Mouse (Mus musculus): Measurements from ENCODE around the gene Aspscr1. TPM values are rescaled to one million over a fixed set of nuclear protein-coding genes. Genes with fewer than 3 reads are reported as not detected.
A peak's percentile ranks its signal among the peaks of the same experiment; 100 is the strongest.

Aspscr1 gene
- total RNA-seq, 2 experiments from 2014 or later, result 79.1 TPM

DNA sequence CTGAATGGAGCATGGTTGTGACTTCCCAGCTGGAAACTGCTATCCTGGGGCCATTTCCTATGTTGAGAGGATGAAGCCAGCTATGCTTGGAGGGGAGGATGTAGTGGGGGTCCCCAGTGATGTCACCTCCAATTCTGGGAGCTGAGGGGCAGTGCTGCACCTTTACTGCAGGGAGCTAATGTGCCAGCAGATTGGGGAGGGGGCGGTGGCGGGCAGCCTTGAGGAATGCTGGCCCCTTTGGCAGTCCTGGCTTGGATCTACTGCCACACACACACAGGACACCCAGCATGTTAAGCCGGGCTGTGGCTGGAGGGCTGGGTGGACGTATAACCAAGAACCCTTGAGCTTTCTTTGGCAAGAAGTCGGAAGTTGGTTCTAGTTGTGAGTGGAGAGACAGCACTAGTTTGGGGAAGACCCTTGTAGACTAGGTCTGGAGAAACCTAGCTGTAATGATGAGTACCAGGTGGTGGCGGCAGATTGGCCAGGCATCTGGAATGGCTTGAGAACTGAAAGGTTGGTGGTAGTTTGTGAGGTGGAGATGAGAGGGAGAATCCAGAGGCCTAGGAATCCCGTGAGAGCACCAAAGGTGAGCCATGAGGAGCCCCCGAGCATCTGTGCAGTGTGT, 39.3 kb downstream of the Aspscr1 start:
- intact Hi-C loops (cut with DNase I), result loop anchor here (5.0 to 10.0 kb wide), 2 partner anchors 50 to 87 kb away; partner anchors contain the start of genes Notum and Sirt7
- DNase-seq, result no peak

DNA sequence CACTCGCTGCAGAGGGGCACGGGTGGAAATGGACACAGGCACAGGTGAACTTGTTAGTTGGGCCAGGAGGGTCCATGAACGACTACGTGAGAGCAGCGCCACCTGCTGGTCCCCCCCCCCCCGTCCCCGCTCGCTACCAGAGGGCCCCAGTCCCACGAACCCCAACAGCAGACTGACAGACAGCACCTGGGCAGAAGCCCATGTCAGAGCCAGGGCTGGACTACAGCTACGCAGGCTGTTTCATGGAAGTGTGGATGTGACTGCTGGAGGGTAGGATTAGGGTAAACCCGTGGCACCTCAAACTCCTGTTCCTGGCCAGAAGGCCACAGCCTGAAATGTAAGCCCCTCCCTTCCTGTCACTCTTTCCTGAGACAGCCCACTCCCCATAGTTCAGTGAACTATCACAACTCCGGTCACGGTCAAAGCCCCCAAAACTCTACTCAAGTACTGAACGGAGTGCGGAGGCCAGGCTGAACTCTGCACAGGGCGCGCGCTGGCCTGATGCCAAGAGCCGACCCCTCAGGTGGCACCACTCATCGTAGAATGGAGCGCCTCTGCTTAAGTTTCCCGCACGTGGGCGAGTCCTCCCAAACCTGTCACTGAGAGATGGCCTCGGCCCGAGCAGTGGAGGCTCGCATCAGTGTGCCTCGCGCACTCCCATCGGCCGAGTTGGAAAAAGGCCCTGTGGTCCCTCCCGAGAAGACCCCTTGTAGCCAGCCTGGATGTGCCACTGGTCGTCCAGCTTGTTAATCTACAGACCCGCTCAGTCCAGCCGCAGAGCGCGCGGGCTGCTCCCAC, 40.2 kb downstream of the Aspscr1 start:
- intact Hi-C loops (cut with DNase I), result loop anchor here (5.0 to 10.0 kb wide), 2 partner anchors 51 to 88 kb away; partner anchors contain the start of genes Notum and Sirt7
- DNase-seq, result peak; percentile 62

DNA sequence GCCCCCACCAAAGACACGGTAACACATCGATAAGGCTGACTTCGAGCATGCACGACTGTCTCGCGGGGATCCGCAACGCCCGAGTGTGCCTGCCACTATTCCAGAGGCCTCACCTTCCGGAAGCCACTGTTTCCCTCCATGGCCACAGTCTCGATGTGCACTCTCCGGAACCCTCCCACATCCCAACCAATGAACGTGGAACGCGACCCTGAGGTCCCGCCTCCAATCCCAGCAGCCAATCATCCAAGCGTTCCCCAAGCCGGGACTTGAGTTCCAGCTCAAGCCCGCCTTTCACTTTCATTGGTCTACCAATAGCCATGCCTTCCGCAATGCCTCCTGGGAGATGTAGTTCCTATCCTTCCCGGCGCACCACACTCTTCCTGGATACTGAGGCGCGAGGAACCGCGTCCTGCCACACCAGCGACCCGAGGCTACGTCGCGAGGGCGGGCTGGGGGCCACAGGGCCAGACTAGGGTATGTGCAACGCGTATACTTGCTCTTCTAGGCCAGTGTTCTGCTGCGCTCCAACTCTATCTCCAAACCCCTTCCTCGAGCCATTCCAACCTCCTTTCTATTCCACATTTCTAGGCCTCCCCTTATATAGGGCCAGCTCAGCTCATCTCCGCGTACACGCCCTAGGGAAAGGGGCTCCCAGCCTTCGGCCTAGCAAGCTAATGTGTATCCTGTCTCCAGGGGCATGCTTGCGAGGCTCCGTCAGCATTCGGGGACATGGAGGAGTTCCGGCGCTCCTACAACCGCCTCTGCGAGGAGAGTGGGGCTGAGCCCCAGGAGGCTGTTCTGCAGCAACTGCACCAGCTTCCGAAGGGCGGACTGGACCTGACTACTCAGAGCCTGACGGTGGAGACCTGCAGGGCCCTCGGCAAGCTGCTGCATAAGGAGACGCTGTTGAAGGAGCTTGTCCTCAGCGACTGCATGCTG, 41.1 kb downstream of the Aspscr1 start, which contains the start of the genes Cenpx and Lrrc45:
Cenpx (minus strand) TSS at position 159 of the 939 bp plus-strand sequence.
Lrrc45 (plus strand) TSS at position 346 of the 939 bp plus-strand sequence.
- peak; percentile 97 for DNase-seq
- intact Hi-C loops (cut with DNase I), result loop anchor here (5.0 to 10.0 kb wide), 2 partner anchors 52 to 89 kb away; partner anchors contain the start of genes Notum and Sirt7

GRCm38 (mm10) chr11:120714546-120714945, 41.8 kb downstream of the Aspscr1 start:
- intact Hi-C loops (cut with DNase I), result loop anchor here (5.0 to 10.0 kb wide), 2 partner anchors 52 to 90 kb away; partner anchors contain the start of genes Notum and Sirt7
- DNase-seq, result no peak

- intact Hi-C loops (cut with DNase I), result loop anchor here (10.0 kb wide), 1 partner anchor 90 kb away; the partner anchor contains the start of gene Sirt7
- no peak for DNase-seq
Observed at GRCm38 (mm10) chr11:120715131-120715530, 42.4 kb downstream of the Aspscr1 start.

DNA sequence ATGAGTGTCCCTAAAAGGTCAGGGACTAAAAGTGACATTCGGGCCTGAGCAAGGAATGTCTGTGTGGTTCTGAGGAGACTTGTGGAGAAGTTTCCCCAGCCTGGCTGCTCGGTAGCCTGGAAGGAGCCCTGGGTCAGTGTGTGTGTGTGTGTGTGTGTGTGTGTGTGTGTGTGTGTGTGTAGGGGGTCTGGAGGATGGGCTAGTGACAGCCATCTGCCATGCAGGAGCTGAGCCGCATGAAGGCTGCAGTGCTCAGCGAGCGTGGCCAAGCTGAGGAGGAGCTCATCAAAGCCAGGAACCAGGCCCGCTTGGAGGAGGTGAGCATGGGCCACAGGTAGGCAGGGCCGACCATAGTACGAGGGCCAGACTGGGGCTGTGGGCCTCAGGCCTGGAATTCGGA, 46.5 kb downstream of the Aspscr1 start:
- DNase-seq, result no peak
- intact Hi-C loops (cut with DNase I), result loop anchor here (10.0 kb wide), 1 partner anchor 94 kb away; the partner anchor contains the start of gene Sirt7

DNA sequence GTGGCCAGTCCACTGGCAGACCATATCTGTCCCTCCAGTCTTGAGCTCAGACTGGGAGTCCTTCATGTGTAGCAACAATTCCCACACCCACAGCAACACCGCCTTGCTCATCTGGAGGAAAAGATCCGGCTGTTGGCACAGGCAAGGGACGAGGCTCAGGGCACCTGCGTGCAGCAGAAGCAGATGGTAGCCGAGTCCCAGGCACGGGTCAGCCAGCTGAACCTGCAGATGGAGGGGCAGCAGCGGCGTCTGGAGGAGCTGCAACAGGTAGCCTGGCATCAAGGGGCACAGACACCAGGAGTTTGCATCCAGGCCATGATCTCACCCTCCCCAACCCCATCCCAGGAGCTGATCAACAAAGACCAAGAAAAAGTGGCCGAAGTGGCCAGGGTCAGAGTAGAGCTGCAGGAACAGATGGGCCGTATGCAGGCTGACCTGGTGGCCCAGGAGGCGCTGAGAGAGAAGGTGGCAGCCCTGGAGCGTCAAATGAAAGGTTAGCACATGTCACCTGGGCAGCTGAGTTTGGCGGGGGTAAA, 47.1 kb downstream of the Aspscr1 start:
- intact Hi-C loops (cut with DNase I), result loop anchor here (2.0 to 10.0 kb wide), 2 partner anchors 57 to 95 kb away; partner anchors contain the start of gene Sirt7
- DNase-seq, result no peak

DNA sequence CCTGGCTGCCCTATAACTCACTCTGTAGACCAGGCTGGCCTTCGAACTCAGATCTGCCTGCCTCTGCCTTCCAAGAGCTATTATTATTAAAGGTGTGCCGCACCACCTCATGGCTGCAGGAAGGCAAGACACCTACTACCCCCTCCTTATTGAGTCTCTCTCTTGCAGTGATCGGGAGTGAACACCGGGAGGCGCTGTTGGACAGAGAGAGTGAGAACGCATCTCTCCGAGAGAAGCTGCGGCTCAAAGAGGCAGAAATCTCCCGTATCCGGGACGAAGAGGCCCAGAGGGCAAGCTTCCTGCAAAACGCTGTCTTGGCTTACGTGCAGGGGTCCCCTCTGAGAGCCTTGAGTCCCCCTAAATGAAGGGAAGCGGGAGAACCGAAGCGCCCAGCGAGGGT, 47.7 kb downstream of the Aspscr1 start:
- peak; percentile 93 for DNase-seq
- intact Hi-C loops (cut with DNase I), result loop anchor here (2.0 kb wide), 1 partner anchor 56 kb away; no protein-coding TSS in a partner anchor

- intact Hi-C loops (cut with DNase I), result loop anchor here (2.0 kb wide), 1 partner anchor 55 kb away; no protein-coding TSS in a partner anchor
- DNase-seq, result peak; percentile 82
Observed at GRCm38 (mm10) chr11:120721124-120722066, 48.6 kb downstream of the Aspscr1 start, which contains the start of gene Rac3. Gene Rac3, plus strand, starts transcription at chr11:120721470.

DNA sequence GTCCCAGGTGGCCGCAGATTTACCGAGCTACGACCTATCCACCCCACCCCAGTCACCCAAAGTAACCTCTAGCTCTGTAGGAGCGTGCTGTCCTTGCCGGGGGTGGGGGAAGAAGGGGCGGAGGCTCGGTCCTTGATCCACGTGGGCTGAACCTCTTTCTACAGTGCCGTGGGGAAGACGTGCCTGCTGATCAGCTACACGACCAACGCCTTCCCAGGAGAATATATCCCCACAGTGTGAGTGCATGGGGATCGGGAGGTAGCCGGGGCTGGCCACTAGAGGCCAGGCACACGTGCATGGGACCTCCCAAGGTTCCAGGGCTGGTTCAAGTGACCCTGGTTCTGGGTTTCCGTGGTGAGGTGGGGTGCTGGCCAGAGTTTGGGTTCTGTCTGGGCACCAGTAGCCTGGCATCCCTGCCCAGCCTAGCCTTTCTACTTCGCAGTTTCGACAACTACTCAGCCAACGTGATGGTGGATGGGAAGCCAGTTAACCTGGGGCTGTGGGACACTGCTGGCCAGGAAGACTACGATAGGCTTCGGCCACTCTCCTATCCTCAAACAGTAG, 49.4 kb downstream of the Aspscr1 start:
- intact Hi-C loops (cut with DNase I), result no loop called here
- no peak for DNase-seq

GRCm38 (mm10) chr11:120722761-120723382, 50.1 kb downstream of the Aspscr1 start:
- intact Hi-C loops (cut with DNase I), result no loop called here

DNA sequence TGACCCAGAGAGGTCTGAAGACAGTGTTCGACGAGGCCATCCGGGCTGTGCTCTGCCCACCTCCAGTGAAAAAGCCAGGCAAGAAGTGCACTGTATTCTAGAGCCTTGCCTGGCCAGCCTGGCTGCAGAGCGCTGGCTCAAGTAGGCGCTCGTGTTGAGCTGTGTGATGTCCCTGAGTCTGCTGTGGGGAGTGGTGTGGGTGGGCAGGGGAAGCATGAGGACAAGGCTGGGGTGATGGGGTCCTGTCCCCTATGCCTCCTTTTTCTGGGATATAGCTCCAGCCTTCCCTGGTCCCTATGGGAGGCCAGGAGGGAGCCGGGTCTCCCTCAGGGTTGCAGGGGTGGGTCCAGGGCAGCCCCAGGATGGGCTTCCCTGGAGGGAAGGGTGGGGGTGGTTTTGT, 50.7 kb downstream of the Aspscr1 start:
- intact Hi-C loops (cut with DNase I), result no loop called here
- no peak for DNase-seq

More at GRCm38 (mm10) chr11:120722761-120723382, 50.1 kb downstream of the Aspscr1 start:
- DNase-seq, result no peak

- intact Hi-C loops (cut with DNase I), result no loop called here
- no peak for DNase-seq
Observed at GRCm38 (mm10) chr11:120726243-120727168, 53.7 kb downstream of the Aspscr1 start.

DNA sequence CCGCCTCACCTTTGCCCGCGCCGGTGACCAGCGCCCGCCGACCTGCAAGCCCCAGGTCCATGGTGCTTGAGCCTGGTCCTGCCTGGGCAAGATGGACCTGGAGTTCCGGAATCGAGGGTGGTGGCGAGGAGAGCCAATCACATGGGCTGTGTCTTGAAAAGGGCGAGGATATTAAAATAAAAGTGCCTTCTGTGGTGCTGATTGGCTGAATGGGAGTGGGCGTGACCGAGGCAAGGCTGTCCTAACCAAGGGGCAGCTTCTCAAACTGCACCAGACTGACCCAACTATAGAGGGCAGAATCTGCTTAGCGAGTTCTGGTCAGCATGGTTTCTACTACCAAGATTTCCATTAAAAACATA, 54.4 kb downstream of the Aspscr1 start, which contains the start of gene Dcxr:
Dcxr (minus strand) TSS at position 113 of the 359 bp plus-strand sequence.
- peak; percentile 75 for DNase-seq
- intact Hi-C loops (cut with DNase I), result no loop called here

- intact Hi-C loops (cut with DNase I), result no loop called here
- no peak for DNase-seq
Observed at GRCm38 (mm10) chr11:120727564-120727963, 54.8 kb downstream of the Aspscr1 start.

- intact Hi-C loops (cut with DNase I), result no loop called here
- no peak for DNase-seq
Observed at GRCm38 (mm10) chr11:120728530-120729240, 55.9 kb downstream of the Aspscr1 start.
